Mouse (Mus musculus): ENCODE results near the gene Sema4d.

GRCm38 (mm10) chr13:51756019-51756418, 37.5 kb downstream of the Sema4d start:
- TF ChIP-seq CTCF (IDR thresholded peaks at IDR 0.05; ENCODE audit: low read depth), result no peak
- TF ChIP-seq EP300 (IDR thresholded peaks at IDR 0.05; ENCODE audit: low read depth), result no peak
